Mouse (Mus musculus) layer of hippocampus, adult 11-12 months (tissue): ENCODE results near the gene B130006D01Rik.
"Not testable (repeated sequence)": the region's sequence is repeated elsewhere in the genome, so short reads cannot be mapped to it uniquely, and the experiment has no call there.

Experiments used
- DNase-seq: peaks from one replicate; pipeline ENCODE4 v3.0.0; 2022; ENCODE audit warnings: low spot score

B130006D01Rik gene

DNA sequence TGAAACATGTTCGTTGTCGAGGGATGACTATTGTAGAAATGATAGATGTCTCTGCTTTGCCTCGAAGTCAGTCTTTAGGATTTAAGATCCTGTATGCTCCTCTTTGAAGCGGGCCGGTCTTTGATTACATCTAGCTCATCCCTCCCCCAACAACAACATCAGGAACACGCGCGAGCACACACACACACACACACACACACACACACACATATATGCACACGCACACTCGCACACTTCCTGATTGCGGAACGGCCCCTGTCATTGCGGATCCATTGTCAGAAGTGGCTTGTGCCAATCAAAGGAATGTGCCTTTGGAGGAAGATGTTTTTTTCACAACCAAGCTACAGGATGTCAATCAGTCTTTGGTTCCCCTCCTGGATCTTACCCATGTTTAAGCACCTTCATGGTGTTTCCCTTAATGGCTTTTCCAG lies 9.6 kb upstream of the B130006D01Rik start:
- DNase-seq = peak; percentile 30

DNA sequence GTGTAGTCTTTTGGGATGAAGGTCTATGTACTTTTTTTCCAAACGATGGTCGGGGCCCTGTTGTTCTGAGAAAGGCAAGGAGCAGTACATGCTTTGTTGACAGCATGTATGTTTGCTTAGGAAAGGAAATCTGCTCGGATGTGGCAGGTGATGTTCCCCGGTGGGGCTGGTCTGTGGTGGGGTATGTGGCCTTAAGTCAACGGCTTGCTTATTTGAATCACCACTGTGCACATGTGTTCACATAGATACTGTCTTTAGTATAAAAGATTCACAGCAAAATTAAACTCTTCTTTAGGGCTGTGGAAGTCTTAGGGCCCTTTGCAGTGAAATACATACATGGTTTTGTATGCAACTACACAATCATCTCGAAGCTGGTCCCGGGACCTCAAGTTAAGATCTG lies 9.0 kb upstream of the B130006D01Rik start:
- no peak for DNase-seq

DNA sequence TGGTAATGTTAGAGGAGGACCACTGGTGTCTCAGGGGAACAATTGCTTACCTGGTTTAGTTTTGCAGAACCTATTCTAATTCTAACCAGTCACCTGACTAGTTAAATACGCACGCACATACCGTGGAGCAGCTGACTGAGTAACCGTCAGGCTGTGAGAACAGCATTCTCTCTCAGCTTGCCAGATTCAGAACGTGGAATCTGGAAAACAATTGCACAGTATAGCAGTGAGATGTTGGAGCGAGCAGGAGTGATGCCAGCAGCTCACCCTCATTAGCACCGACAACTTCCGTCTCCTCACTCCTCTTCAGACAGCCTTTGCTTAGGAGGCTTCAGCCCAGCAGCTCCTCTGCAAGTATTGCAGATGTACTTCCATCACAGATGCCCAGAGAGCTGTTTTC lies 7.3 kb upstream of the B130006D01Rik start:
- DNase-seq = no peak

DNA sequence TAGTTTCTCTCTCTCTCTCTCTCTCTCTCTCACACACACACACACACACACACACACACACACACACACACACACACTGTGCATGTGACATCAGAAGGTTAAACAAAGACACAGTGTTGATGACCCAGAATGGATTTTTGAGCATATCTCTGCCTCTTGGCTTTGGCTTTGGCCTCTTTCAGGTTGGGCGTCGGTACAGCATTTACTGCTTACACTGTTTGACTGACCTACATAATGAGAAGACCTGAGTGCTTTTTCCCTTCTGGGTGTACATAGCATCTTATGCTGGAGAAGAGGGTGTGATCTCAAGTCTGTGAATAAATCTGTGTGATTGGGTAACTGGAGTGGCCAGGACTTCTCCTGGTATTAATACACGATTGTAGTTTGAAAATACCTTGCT lies 4.0 kb upstream of the B130006D01Rik start:
- no peak for DNase-seq

DNA sequence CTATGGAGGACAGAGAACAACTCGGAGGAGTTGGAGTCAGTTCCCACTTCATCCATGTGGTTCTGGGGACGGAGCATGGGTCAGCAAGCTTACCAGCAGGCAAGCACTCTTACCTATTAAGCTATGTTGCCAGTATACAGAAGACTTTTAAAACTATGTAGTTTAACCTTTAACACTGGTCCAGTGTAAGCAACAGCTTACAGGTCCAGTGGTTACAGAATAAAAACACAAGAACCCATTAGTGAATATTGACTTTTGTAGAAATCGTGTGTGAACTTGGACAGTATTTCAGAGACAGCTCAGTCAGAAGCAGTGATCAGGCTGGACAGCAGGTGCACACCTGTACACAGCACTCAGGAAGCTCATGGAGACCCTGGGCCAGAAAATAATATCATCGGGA lies 1.1 kb downstream of the B130006D01Rik start:
- DNase-seq = no peak

DNA sequence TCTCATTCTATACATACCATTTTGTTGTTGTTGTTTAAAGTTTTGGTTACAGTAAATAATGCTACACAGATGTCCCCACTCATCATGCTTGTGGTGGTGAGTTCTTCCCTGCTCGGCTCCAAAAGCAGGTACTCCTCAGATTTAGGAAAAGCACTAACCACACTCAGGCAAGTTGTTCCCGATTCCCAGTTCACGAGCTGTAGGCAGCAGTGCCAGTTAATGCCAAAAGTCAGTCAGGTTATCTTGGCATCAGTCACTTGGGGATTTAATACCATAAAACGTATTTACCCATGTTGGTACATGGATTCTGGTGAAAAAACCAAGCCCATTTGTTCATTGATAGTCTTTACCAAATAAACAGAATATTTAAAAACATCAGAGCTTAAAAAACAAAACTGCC lies 2.8 kb downstream of the B130006D01Rik start:
- no peak for DNase-seq

DNA sequence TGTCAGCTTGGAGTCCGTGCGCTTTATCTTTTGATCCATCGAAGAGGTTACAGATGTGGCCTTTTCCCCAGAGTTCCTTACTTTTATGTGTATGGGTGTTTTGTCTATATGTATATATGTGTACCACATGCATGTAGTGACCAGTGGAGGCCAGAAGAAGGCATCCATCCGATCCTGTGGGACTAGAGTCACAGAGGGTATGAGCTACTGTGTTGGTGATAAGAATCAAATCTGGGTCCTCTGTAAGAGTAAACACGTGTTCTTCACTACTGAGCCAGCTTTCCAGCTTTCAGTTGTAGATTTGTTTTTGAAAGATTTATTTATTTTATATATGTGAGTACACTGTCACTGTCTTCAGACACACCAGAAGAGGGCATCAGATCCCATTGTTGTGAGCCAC lies 4.6 kb downstream of the B130006D01Rik start:
- DNase-seq = no peak

DNA sequence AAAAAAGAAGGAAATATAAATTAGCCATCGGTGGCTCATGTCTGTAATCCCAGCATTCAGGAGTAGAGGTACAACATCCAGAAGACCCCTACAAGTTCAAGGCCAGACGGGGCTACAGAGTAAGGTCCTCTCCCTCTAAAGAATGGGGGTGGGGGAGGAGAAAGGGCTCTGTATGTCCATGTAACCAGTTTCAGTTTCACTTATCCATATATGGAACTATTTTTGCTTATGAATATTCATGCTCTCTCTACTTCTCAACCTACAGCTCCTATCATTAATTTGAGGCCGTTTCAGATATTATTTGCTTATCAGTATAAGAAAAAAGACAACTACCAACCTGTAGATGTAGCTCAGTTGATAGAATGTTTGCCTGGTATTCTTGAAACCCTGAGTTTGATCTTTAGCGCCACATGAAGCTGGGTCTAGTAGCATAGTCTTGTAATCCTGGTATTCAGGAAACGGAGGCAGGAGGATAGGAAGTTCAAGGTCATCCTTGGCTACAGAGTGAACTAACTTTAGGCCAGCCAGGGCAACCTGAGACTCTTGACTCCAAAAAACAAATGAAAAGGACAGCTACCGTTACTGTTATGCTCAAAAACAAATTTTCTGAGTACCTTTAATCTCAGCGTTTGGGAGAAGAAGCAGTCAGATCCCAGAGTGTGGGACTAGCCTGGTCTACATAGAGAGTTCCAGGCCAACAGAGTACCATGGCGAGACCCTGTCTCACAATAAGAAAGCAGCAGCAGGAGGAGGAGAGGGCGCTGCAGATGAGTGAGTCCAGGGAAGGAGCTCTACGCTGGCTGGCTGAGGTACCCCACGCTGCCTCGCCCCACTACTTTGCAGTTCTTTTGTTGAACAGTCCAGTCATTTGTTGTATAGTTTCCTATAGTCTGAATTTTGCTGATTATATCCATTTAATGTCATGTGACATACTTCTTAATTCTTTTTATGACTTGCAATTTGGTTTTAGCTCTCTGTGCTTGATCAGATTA lies 5.8 kb downstream of the B130006D01Rik start:
- DNase-seq = no peak

DNA sequence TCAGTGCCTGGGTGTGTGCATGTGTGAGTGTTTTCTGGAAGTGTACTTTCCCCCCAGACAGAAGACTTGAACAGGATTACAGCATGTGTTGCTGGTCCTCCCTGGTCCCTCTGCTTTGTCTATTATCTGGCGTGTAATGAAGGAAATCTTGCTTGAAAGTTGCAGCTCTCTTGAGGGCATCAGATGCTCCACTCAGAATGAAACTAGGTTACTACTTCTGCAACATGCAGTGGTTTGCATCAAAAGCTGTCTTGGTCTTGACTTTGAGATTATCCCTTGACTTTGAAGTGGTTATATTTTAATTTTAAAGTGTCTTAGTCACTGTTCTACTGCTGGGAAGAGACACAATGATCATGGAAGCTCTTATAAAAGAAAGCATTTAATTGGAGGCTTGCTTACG lies 11.1 kb downstream of the B130006D01Rik start:
- no peak for DNase-seq

DNA sequence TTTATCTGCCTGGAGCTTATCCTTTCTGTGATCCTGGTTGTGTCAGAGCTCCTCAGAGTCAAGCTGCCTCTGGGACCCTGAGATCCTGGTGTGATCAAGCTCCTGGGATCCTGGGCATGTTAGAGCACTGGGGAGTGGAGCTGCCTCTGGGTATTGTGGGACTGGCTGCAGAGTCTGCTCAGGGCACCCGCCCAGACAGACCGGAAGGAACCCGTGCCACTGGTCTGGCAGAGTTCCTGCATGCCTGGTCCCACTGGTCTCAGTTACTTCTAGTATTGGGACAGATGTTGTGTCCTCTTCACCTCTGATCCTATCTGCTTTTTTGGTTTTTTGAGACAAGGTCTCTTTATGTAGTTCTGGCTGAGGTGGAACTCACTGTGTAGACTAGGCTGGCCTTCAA lies 14.4 kb downstream of the B130006D01Rik start:
- DNase-seq = peak; percentile 40

DNA sequence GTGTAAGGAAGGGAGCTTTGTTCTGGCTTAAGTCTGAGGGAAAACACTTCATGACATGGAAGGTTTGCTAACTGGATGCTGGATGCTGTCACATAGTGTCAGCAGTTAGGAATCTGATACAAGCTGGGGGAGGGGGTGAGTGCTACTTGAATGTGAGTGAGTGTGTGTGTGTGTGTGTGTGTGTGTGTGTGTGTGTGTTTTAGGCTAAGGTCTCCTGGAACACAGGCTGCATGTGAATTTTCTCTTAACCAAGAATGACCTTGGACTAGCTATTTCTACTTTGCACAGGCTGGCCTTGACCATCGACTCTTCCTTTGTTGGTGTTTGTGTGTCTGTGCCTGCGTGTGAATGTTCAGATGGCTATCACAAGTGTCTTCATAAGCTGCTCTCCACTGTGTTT lies 21.1 kb downstream of the B130006D01Rik start:
- no peak for DNase-seq

DNA sequence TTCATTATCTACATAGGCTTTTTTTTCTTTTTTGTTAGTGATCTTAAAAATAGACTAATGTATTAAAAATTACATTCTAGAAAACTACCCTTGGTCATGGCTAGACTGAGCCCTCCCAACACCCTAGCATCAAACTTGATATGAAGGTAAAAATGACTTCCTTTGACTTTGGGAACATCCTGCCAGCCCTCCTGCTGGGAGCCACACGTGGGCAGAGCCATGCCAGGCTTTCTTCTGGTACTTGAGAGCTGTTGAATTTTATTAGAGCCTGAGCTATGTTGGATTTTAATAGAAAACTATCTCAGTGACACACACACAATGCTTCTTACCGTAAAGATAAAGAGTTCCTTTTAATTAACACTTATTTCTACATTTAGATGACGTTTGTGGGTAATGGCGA lies 23.4 kb downstream of the B130006D01Rik start:
- DNase-seq = no peak

DNA sequence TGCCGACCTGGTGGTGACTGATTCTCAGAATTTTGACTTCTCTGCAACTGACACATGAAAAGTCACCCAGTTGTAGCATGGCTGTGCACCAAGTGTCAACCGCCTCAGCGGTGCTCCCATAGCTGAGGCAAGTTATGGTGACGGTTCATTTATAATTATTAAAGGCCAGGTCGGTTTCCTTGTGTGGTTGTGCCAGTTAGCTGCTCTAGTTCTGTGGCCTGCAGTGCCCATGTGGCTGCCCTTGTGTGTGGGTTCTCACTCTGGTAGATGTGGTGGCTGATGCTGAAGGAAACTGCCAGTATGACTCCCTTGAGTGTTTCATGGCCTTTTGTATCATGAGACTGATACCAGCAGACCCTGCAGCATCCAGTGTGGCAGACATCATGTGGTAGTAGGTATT lies 24.9 kb downstream of the B130006D01Rik start:
- no peak for DNase-seq

DNA sequence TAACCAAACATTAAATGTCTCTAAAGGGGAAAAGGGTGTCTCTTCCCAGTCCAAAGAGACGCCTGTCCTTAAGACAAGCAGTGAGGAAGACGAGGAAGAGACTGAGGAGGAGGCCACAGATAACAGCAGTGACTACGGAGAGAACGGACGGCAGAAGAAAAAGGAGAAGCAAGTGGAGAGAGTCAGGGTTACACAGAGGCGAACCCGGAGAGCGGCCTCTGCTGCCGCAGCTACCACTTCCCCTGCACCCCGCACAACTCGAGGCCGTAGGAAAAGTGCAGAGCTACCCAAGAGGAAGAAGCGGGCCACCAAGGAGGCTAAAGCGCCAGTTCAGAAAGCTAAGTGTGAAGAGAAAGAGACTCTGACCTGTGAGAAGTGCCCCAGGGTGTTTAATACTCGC lies 26.2 kb downstream of the B130006D01Rik start:
- no peak for DNase-seq

DNA sequence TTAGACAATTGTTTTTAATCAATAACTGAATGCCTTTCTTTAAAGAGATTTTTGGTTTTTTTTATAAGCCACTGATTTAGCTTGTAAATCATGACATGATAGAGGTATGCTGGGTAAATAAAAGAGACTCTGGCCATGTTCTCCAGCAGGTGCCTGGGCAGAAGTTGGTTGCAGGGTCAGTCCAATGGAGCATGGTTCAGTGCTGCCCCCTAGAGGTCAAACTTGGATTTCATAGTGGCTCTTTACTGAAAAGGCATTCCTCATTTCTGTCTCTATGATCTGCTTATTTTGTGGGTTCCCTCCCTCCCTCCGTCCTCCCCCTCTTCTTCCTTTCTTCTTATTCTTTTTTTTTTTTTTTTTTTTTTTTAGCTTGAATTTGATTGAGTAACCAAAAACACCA lies 27.6 kb downstream of the B130006D01Rik start:
- peak; percentile 87 for DNase-seq

DNA sequence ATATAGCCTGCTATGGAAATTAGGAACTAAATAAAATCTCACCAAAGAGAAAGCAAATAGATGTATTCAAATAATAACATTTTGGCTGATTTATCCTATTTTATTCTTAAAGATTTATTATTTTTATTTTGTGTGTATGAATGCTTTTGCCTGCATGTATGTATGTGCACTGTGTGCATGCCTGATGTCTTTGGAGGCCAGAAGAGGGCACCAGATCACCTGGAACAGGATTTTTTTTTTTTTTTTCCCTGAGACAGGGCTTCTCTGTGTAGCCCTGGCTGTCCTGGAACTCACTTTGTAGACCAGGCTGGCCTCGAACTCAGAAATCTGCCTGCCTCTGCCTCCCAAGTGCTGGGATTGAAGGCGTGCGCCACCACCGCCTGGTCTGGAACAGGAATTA lies 31.8 kb downstream of the B130006D01Rik start:
- not testable (repeated sequence) for DNase-seq

DNA sequence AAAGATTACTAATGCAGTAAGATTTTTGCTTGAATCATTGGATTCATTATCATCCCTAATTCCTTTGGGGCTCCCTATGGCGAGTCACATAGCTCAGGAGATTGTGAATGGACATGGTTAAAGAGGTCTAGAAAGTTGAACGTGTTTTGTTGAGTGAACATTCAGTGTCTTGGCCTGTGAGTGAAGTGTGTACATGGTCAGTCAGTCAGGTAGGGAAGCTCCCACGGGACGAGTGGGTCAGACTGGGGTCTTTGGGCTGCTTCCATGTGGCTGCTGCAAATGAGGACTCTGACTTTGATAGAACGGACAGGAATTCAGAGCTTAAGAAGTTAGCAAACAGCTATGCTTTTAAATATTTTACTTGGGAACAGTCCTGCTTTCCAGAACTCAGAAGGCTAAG lies 37.1 kb downstream of the B130006D01Rik start:
- DNase-seq = no peak

DNA sequence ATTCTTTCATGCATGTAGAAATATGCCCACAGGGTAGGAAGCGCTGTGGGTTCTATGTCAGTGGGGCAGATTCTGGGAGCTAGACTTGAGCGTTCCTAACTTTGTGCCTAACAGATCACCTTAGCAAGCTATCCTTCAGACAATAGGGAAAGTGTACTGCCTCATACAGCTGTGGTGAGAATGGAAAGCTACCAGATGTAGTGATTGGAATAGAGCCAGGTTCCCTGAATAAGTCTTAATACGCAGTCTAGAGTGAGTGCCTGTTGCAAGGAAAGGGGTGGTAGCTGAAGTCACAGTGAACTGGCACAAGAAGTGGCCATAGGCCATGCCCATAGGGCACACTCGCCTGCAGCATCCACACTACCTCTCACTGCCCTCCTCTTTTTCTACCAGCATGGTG lies 39.6 kb downstream of the B130006D01Rik start:
- no peak for DNase-seq

DNA sequence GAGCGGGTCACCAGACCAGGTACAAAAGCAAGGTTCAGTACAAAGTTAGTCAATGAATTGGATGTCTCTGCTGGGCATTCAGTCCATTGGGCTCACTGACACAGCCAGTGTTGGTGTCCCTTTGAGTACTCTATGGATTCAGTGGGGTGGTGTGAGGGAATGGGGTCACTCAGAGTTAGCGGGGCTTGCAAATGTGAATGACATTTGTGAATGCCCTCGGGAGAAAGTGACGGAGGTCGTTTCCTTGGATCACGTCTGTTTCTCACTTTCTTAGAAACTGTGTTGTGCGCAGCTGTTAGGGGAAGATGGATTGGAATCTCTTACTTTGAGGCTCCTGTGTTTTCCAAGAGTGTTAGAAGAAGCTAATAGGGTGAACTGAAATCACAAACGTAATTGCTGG lies 41.4 kb downstream of the B130006D01Rik start:
- DNase-seq = no peak

DNA sequence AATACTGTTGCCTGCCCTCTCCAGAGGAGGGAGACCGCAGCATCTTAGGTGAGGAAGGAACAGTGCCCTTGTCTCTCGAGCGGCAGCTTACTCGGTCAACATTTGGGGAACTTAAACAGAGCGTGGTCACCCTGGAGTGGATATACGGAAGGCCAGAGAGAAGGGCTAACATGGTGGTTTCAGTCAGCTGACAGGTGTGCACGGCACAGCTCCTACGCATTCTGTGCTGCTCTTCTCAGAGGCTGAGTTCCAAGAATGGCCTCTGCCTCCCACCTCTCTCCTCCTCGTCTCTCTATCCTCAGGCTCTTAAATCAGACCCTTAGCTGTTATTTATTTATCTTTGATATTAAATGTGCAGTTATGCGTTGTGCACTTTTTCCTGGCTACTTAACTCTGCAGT lies 41.9 kb downstream of the B130006D01Rik start:
- DNase-seq = no peak

DNA sequence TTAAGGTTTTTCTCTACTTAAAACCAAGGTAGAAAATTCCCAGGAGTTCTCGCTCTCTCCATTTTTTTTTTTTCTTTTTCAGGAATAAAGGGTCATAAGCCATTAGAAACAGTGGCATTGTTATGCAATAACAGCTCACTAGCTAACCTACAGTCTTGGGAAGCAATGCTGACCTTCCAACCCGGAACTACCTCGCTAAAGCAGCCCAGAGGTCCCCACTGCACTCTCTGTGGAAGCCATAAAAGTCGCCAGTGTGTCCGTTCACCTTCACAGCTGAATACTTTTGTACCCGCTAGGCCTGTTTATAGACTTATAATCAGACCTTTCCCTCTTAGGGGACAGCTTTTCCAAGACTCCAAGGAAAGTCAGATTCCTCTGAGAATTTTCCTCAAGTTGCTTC lies 44.9 kb downstream of the B130006D01Rik start:
- no peak for DNase-seq

DNA sequence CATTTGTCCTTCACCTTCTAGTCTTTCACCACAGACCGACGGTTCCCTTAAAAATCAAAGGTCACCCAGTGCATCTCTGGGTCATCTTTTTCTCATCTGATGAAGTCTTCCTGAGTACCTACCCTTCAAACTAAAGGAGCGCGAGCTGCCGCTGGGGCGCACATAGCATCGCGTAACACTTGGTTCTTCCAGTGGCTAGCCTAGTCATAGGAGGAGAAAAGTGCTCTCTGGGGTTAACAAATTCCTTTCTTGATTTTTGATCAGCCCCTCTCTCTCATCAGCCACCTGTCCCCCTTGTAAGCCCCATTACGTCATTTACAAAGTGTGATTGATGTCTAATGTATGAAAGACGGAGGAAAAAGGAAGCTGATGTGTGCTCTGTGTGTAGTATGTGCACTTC lies 45.8 kb downstream of the B130006D01Rik start:
- DNase-seq = no peak

DNA sequence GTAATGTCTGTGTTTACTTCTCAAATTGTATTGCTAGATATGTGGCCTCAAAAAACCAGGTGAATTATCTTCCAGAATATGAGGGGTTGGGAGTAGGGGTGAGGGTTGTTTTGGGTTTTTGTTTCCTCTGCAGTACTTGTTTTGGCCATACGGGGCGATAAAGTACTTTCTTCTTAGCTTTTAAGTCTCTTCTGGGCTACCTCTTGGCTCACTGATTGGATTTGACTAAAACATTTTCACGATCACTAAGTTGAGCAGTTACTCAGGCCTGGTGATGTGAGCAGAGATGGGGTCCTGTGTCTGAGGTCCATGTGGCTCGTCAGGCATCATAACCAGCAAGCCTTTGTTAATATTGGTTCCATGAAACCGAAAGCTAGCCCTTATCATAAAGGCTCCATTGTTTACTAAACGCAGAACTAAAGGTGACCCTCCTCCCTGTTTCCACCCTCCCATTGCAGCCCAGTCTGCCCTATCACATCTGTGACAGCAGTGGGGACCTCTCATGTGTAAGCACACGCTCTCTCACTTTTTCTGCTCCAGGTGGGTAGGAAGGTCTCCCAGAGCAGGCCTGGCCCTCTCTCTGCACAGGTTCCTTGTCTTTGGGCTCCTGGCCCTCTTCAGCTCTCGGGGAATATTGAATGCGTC lies 47.5 kb downstream of the B130006D01Rik start:
- no peak for DNase-seq
